Mouse (Mus musculus) midbrain, embryonic 13.5 days (tissue): Measurements from ENCODE around the gene Gm7257. TPM values are rescaled to one million over a fixed set of nuclear protein-coding genes. Genes with fewer than 3 reads are reported as not detected.

Experiments
- ATAC-seq: fragments of 200-750 bp; cut with Nextera tagmentation; 2 replicates; pipeline ENCODE4 v1.8.0; 2017; ENCODE audit warnings: mild to moderate bottlenecking, moderate TSS enrichment, moderate library complexity
- H3K27ac ChIP-seq: fragments of 300-500 bp; sonication (generic); 2 replicates; pipeline ENCODE4 v1.5.1; 2015; ENCODE audit warnings: inconsistent platforms, mild to moderate bottlenecking, moderate library complexity
- H3K27me3 ChIP-seq: fragments of 300-500 bp; sonication (generic); 2 replicates; pipeline ENCODE4 v1.6.1; 2015; ENCODE audit warnings: mild to moderate bottlenecking, inconsistent platforms
- H3K36me3 ChIP-seq: fragments of 300-500 bp; sonication (generic); 2 replicates; pipeline ENCODE4 v1.6.1; 2015; ENCODE audit warnings: mild to moderate bottlenecking, inconsistent platforms
- H3K4me1 ChIP-seq: fragments of 300-500 bp; sonication (generic); replicated peaks from 2 replicates; pipeline ENCODE4 v1.6.1; 2015; ENCODE audit warnings: inconsistent platforms
- H3K4me2 ChIP-seq: fragments of 300-500 bp; sonication (generic); replicated peaks from 2 replicates; pipeline ENCODE4 v1.6.1; 2015; ENCODE audit warnings: moderate library complexity, mild to moderate bottlenecking, inconsistent platforms
- H3K4me3 ChIP-seq: fragments of 300-500 bp; sonication (generic); replicated peaks from 2 replicates; pipeline ENCODE4 v1.5.1; 2015; ENCODE audit warnings: mild to moderate bottlenecking, inconsistent platforms
- H3K9ac ChIP-seq: fragments of 300-500 bp; sonication (generic); replicated peaks from 2 replicates; pipeline ENCODE4 v1.6.1; 2015; ENCODE audit warnings: mild to moderate bottlenecking, inconsistent platforms
- H3K9me3 ChIP-seq: fragments of 300-500 bp; sonication (generic); 2 replicates; pipeline ENCODE4 v1.6.1; 2016; ENCODE audit warnings: mild to moderate bottlenecking, inconsistent platforms
- WGBS: fragments of 180-500 bp; shearing (Covaris S2); methylation state at CpG from one replicate; pipeline ENCODE4 v1.1.7; 2015; 5-methylcytosine and 5-hydroxymethylcytosine counted together
- polyA plus RNA-seq: library from polyadenylated mRNA; unstranded; fragments of >200 nt; fragmentation: Nextera tagmentation; extraction: Ambion mirVana; gene quantifications from 2 replicates; pipeline ENCODE4 v1.2.1, GENCODE M21; 2015

The Gm7257 gene
- polyA plus RNA-seq = not detected in 2 replicates

DNA sequence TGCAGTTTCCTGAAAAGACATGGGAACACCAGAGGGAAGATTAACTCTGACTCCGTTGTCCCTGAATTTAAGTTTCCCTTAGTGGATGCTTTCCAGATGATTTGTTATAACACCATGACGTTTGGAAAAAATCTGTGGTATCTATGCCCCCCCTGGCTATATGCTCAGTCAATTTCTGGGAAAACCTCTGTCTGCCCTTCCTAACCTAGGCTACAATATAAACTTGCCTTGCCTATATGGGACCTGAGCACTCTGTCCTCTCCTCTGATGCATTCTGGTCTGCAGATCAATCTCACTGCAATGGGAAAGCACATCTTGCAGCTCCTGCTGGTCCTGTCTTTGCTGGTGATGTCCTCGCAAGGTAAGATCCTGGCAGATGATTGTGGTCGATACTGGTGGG, at the start of gene Gm7257:
Gm7257 (plus strand) TSS at position 301 of the 400 bp plus-strand sequence.
- Histone ChIP-seq H3K27ac (no peak within 1 kb of the TSS), H3K9me3 (peaks cover 11% of the 10 kb centered on the region), H3K36me3 (no peaks in the 10 kb centered on the region), H3K4me1 (no peaks in the 10 kb centered on the region), H3K27me3 (no peaks in the 10 kb centered on the region), H3K9ac (no peak within 1 kb of the TSS), H3K4me2 (no peak within 1 kb of the TSS), H3K4me3 (no peak within 1 kb of the TSS)
- no peak for ATAC-seq
- WGBS = 80% methylated on average over 4 of the region's 4 CpGs

DNA sequence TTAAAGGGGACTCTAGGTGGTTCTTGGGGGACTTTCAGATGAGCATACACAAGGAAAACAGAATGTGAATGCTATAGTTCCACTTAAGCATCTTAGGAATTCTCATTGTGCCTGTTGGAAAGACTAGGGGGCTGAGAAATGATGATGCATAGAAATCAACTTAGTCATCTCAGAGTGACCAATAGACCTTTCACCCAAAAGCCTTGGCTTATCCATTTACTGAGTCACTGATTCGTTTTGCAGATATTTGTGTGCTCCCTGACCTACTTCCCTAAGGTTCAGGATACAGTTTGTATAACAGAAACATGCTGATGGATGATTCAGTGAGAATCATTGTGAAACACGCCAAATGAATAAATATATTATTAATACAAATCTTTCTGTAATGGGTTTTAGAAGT, 28.7 kb upstream of the Gm7257 start:
- no peak overlapping the region for H3K4me3 ChIP-seq
- no peak overlapping the region for H3K27ac ChIP-seq
- no peak overlapping the region for H3K9ac ChIP-seq
- no peak for ATAC-seq
- no peak overlapping the region for H3K4me2 ChIP-seq
- WGBS = 58% methylated on average over 2 of the region's 2 CpGs
- peaks cover 8% of the 10 kb centered on the region; the same call in 1 of the 2 replicates for H3K9me3 ChIP-seq
- H3K4me1 ChIP-seq = no peaks in the 10 kb centered on the region
- no peaks in the 10 kb centered on the region for H3K36me3 ChIP-seq
- no peaks in the 10 kb centered on the region for H3K27me3 ChIP-seq

DNA sequence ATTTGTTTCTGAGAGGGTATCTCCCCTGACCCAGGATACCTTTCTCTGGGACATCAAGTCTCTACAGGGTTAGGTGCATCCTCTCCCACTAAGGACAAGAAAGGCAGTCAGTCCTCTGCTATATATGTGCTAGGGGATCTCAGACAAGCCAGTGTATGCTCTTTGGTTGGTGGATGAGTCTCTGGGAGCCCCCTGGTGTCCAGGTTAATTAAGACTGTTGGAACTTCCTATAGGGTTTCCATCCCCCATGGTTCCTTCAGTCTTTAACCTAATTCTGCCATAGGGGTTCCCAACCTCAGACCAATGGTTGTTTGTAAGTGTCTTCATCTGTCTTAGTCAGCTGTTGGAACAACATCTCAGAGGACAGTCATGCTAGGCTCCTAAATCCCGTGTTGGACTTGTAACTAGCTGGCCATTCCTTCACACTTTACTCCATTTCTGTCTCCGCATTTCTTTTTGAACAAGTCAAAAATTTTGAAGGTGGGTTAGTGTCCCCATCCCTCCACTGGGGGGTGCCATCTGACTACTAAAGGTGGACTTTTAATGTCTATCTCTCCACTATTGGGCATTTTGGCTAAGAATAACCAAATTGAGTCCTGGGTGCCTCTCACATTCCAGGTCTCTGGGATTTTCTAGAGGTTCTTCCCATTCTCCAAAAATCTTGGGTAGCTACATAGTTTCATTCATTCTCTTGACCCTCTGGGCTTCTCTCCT, 3.5 kb downstream of the Gm7257 start:
- 38% methylated on average over 2 of the region's 2 CpGs for WGBS
- no peak overlapping the region for H3K27ac ChIP-seq
- H3K4me2 ChIP-seq = no peak overlapping the region
- no peaks in the 10 kb centered on the region for H3K36me3 ChIP-seq
- no peak overlapping the region for H3K9ac ChIP-seq
- H3K4me3 ChIP-seq = no peak overlapping the region
- H3K9me3 ChIP-seq = peaks cover 9% of the 10 kb centered on the region
- no peak for ATAC-seq
- H3K27me3 ChIP-seq = no peaks in the 10 kb centered on the region
- no peaks in the 10 kb centered on the region for H3K4me1 ChIP-seq

DNA sequence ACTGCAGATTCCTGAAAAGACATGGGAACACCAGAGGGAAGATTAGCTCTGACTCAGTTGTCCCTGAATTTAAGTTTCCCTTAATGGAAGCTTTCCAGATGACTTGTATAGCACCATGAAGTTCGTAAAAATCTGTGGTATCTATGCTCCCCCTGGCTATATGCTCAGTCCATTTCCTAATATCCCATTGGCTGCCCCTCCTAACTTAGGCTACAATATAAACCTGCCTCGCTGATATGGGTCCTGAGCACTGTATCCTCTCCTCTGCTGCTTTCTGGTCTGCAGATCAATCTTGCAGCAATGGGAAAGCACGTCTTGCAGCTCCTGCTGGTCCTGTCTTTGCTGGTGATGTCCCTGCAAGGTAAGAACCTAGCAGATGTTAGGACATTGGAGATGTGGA, 43.7 kb downstream of the Gm7257 start, which contains the start of gene Gm9513:
Gm9513 (plus strand) TSS at position 301 of the 400 bp plus-strand sequence.
- H3K36me3 ChIP-seq = no peaks in the 10 kb centered on the region
- no peak within 1 kb of the TSS for H3K27ac ChIP-seq
- peaks cover 16% of the 10 kb centered on the region for H3K9me3 ChIP-seq
- 63% methylated on average over 3 of the region's 3 CpGs for WGBS
- H3K4me2 ChIP-seq = no peak within 1 kb of the TSS
- H3K9ac ChIP-seq = no peak within 1 kb of the TSS
- no peaks in the 10 kb centered on the region for H3K27me3 ChIP-seq
- H3K4me1 ChIP-seq = no peaks in the 10 kb centered on the region
- no peak for ATAC-seq
- H3K4me3 ChIP-seq = no peak within 1 kb of the TSS

Other genes starting within 250 kb of the Gm7257 start
- not detected in 2 replicates for gene Gm9513, start 43.8 kb downstream of the Gm7257 start, polyA plus RNA-seq
- not detected in 2 replicates for gene Gm5615, start 110.1 kb downstream of the Gm7257 start, polyA plus RNA-seq
- gene Gm17689, start 150.8 kb downstream of the Gm7257 start, polyA plus RNA-seq = not detected in 2 replicates
- not detected in 2 replicates for gene A630095E13Rik, start 211.5 kb downstream of the Gm7257 start, polyA plus RNA-seq